Mouse (Mus musculus) stomach, embryonic 15.5 days (tissue): ENCODE data around the gene Washc1. TPM values are rescaled to one million over a fixed set of nuclear protein-coding genes. Genes with fewer than 3 reads are reported as not detected.
"Not testable (repeated sequence)": the region's sequence is repeated elsewhere in the genome, so short reads cannot be mapped to it uniquely, and the experiment has no call there.

Source experiments
- ATAC-seq: fragments of 200-750 bp; cut with Nextera tagmentation; 2 replicates; pipeline ENCODE4 v1.8.0; 2017; ENCODE audit warnings: low read depth, moderate number of reproducible peaks, moderate TSS enrichment; ENCODE audit not compliant: insufficient read depth, low FRiP score
- H3K27ac ChIP-seq: fragments of 300-500 bp; sonication (generic); 2 replicates; pipeline ENCODE4 v1.5.1; 2015; ENCODE audit warnings: mild to moderate bottlenecking, inconsistent platforms
- H3K27me3 ChIP-seq: fragments of 300-500 bp; sonication (generic); replicated peaks from 2 replicates; pipeline ENCODE4 v1.6.1; 2015; ENCODE audit warnings: inconsistent platforms
- H3K36me3 ChIP-seq: fragments of 300-500 bp; sonication (generic); 2 replicates; pipeline ENCODE4 v1.6.1; 2015; ENCODE audit warnings: inconsistent platforms
- H3K4me1 ChIP-seq: fragments of 300-500 bp; sonication (generic); 2 replicates; pipeline ENCODE4 v1.6.1; 2015; ENCODE audit warnings: inconsistent platforms
- H3K4me2 ChIP-seq: fragments of 300-500 bp; sonication (generic); 2 replicates; pipeline ENCODE4 v1.6.1; 2015; ENCODE audit warnings: mild to moderate bottlenecking, inconsistent platforms
- H3K4me3 ChIP-seq: fragments of 300-500 bp; sonication (generic); replicated peaks from 2 replicates; pipeline ENCODE4 v1.5.1; 2015; ENCODE audit warnings: inconsistent platforms
- H3K9ac ChIP-seq: fragments of 300-500 bp; sonication (generic); 2 replicates; pipeline ENCODE4 v1.6.1; 2015; ENCODE audit warnings: inconsistent platforms
- H3K9me3 ChIP-seq: fragments of 300-500 bp; sonication (generic); 2 replicates; pipeline ENCODE4 v1.6.1; 2016; ENCODE audit warnings: inconsistent platforms
- WGBS: fragments of 180-500 bp; shearing (Covaris S2); methylation state at CpG from one replicate; pipeline ENCODE4 v1.1.7; 2015; 5-methylcytosine and 5-hydroxymethylcytosine counted together
- polyA plus RNA-seq: library from polyadenylated mRNA; unstranded; fragments of >200 nt; fragmentation: Nextera tagmentation; extraction: Ambion mirVana; gene quantifications from 2 replicates; pipeline ENCODE4 v1.2.1, GENCODE M21; 2015

The Washc1 gene
- polyA plus RNA-seq, 1 experiment from 2014 or later: 33.3 TPM

DNA sequence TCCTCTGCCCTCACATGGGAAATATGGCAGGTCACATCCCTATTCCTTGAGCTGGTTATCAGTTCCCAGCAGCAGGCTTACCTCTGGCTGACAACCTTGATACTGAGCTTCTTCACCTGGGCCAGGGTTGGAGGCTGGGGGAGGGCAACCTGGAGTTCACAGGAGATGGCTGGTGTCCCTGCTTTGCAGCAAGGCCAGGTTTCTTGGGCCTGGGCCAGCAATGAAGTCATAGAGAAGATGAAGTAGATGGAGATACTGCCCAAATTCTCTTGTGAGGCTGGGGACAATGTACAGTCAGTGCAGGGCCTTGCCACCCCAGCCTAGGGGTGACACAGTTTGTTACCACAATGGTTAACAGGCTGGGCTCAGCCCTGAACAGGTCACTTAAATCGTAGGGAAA, 9.4 kb downstream of the Washc1 start:
- no peaks in the 10 kb centered on the region for H3K9me3 ChIP-seq
- H3K4me3 ChIP-seq: no peak overlapping the region
- no peak overlapping the region for H3K4me2 ChIP-seq
- no peaks in the 10 kb centered on the region for H3K27me3 ChIP-seq
- peaks cover 38% of the 10 kb centered on the region for H3K36me3 ChIP-seq
- 67% methylated on average over 1 of the region's 1 CpGs for WGBS
- H3K9ac ChIP-seq: no peak overlapping the region
- ATAC-seq: no peak
- no peak overlapping the region for H3K27ac ChIP-seq
- no peaks in the 10 kb centered on the region for H3K4me1 ChIP-seq

DNA sequence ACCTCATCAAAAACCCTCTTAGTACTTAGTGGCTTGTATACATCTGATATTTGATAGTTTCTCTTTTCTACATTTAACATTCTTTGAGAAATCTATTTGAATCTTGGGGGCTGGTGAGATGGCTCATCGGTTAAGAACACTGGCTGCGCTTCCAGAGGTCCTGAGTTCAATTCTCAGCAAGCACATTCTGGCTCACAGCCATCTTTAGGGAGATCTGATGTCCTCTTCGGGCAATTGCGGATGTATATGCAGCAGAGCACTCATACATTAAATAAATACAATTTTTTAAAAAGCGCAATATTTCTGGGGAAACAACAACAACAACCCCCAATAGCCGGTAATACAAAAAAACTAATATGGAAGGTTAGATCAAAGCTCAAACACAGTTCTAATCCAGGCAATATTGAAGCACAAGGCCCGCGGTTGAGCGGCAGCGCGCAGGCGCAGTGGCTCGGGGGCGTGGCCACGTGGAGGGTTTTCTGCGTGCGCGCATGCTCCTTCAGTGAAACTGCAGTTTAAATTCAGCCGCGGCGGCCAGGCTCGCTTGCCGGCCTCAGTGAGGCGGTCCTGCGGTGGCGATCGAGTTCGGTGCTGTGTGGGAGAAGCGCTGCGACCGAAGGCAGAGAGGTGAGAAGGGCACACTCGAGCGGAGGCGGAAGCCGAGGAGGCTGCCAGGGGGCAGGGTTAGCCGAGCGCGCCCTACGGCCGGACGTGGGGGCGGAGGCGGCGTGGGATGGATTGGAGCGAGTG, 11.9 kb downstream of the Washc1 start, which contains the start of gene Ddx11:
Ddx11 (plus strand) TSS at position 455 of the 750 bp plus-strand sequence.
- H3K27ac ChIP-seq: peak within 1 kb of the TSS; percentile 95
- H3K4me1 ChIP-seq: no peaks in the 10 kb centered on the region
- 4% methylated on average over 45 of the region's 45 CpGs for WGBS
- peak within 1 kb of the TSS; percentile 78 for H3K4me2 ChIP-seq
- peak within 1 kb of the TSS; percentile 81 for H3K4me3 ChIP-seq
- H3K36me3 ChIP-seq: peaks cover 25% of the 10 kb centered on the region
- no peaks in the 10 kb centered on the region for H3K9me3 ChIP-seq
- H3K27me3 ChIP-seq: no peaks in the 10 kb centered on the region
- peak within 1 kb of the TSS; percentile 74 for H3K9ac ChIP-seq
- ATAC-seq: peak; percentile 81

DNA sequence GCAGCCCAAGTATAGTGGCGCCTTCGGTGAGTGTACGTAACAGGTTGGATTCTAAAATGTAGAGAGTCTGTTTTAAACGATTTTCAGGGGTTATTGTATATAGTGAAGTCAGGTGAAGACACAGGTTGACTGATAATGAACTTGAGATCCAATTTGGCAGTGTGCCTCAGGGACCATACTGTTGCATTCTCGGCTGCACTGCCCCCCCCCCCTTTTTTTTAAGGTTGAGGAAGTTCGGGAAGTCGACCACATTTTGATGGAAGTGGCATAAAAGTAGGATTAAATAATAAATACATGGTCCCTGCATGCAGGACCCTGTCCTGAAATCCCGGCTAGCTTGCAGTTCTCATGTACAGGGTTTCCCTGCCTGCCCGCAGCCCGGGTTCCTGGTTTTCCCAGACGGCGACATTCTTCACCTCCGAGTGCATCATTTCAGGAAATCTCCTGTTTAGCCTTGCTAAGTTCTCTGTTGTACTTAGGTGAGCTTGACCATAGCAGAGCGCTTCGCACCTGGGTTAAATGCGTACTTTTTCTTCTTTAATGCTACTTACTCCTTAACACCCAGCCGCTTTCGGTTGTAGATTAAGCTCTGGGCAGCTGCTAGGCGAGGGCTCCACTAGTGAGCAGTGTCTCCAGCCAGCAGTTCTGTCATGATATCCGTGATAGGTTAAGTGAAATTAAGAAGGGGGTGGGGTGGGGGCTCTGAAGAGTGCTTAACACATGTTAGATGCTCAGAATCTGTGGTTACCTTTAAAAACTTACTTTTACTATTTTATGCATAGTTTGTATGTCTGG, 12.7 kb downstream of the Washc1 start:
- Histone ChIP-seq H3K9me3 (no peaks in the 10 kb centered on the region), H3K9ac (peak overlapping the region; percentile 74), H3K27me3 (no peaks in the 10 kb centered on the region), H3K36me3 (peaks cover 18% of the 10 kb centered on the region), H3K4me1 (no peaks in the 10 kb centered on the region), H3K27ac (peak overlapping the region; percentile 95), H3K4me2 (peak overlapping the region; percentile 78), H3K4me3 (peak overlapping the region; percentile 81)
- peak; percentile 4; the same call in 1 of the 2 replicates for ATAC-seq
- WGBS: under 1% methylated on average over 20 of the region's 20 CpGs

DNA sequence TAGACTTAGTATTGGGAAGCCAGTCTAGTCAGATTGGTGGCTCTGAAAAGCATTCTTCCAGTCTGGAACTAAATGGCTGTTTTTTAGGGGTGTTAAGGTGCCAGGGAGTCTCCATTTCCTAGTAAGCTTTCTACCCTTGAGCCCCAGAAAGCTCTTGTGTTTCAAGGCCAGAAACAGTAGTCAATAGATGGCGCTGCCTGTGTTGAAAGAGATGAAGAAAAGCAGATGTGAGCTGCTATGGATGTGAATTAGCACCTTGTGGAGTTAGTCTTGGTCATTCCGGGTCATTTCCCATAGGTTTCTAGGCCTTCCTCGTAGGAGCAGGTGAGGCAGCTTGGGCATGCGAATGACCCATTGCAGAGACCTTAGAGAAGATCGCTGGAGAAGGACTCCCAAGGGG, 13.9 kb downstream of the Washc1 start:
- no peak overlapping the region for H3K27ac ChIP-seq
- H3K9ac ChIP-seq: no peak overlapping the region
- H3K4me1 ChIP-seq: no peaks in the 10 kb centered on the region
- no peak overlapping the region for H3K4me2 ChIP-seq
- H3K27me3 ChIP-seq: no peaks in the 10 kb centered on the region
- H3K9me3 ChIP-seq: no peaks in the 10 kb centered on the region
- WGBS: 69% methylated on average over 5 of the region's 5 CpGs
- peaks cover 16% of the 10 kb centered on the region; the same call in 1 of the 2 replicates for H3K36me3 ChIP-seq
- H3K4me3 ChIP-seq: no peak overlapping the region
- ATAC-seq: no peak

DNA sequence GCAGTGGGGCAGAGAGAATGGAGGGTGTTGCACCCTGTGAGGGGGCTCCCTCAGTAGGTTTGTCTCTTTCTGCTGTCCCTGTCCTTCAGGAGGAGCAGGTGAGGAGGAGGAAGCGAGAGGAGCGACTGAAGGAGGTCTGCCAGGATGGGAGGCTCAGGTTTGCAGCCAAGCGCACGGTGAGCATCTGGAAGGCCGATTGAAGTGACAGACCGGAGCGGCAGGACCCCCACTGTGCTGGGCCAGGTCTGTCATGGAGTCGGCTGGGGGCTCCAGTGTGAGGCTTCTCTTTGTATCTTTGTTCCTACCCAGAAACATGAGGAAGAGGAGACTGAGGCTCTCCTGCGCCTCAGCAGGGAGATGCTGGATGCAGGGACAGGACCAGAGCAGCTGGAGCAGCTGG, 19.0 kb downstream of the Washc1 start:
- H3K27ac ChIP-seq: no peak overlapping the region
- H3K9ac ChIP-seq: no peak overlapping the region
- H3K9me3 ChIP-seq: no peaks in the 10 kb centered on the region
- 90% methylated on average over 9 of the region's 9 CpGs for WGBS
- no peak overlapping the region for H3K4me3 ChIP-seq
- ATAC-seq: no peak
- no peak overlapping the region for H3K4me2 ChIP-seq
- no peaks in the 10 kb centered on the region for H3K4me1 ChIP-seq
- peaks cover 54% of the 10 kb centered on the region for H3K36me3 ChIP-seq
- no peaks in the 10 kb centered on the region for H3K27me3 ChIP-seq

DNA sequence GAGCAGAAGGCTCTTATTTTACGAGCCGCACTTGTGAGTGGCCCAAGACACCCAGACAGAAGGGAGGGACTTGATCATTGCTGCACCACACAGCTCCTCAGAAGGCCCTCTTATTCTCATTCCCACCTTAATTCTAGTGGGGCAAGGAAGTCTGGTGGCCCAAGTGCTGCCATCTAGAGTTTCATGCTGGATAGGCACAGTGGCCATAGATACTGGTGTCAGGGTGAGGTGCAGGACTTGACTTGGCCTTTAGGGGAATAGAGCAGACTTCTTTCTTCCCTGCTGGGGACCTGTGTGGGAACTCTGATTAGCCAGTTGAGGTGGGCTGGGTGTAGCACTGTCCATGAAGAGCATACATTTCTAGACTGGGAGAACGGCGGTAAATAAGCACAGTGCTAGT, 19.9 kb downstream of the Washc1 start:
- H3K4me3 ChIP-seq: no peak overlapping the region
- no peak overlapping the region for H3K4me2 ChIP-seq
- no peak overlapping the region for H3K27ac ChIP-seq
- peaks cover 56% of the 10 kb centered on the region for H3K36me3 ChIP-seq
- H3K27me3 ChIP-seq: no peaks in the 10 kb centered on the region
- no peaks in the 10 kb centered on the region for H3K4me1 ChIP-seq
- 94% methylated on average over 4 of the region's 4 CpGs for WGBS
- no peaks in the 10 kb centered on the region for H3K9me3 ChIP-seq
- H3K9ac ChIP-seq: no peak overlapping the region
- no peak for ATAC-seq

DNA sequence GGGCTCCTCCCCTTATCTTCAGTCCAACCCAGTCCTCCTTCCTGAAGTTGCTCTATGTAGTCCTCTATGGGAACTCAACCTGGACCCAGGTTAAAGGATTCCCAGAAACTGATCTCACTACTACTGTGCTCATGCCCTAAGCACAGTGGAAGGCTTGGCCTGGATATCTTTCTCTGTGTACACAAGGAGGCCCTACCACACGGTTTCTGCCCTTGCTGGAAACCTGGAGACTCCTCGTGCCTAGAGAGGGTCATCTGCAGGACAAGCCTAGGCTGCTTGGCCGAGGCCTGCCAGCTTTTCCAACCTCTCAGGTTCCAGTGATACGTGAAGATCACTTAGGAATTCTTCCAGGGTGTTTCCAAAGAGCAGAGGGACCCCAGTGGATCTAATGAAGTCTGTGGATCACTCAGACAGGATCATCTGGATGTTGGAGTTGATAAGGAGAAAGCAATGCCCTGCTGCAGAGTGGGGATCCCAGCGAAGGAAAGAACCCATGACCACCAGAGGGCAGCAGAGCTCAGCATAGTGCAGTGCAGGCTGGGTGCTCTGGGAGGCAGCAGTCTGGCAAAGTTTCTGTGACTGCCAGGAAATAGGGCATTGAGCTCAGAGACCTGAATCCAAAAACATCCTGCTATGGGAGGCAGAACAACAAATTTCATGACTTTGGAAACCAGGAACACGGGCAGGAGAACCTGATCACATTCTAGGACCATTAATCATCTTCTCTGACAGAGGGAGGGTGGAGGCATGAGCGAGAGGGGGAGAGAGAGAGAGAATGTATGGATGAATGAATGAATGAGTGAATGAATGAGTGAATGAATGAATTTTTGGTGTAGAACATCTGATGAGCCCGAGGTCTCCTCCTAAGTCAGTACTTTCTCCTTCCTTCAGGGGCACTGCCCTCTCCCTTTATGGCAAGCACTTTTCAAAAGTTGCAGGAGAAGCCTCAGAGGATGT, 41.6 kb downstream of the Washc1 start:
- H3K27ac ChIP-seq, H3K4me3 ChIP-seq, H3K4me1 ChIP-seq, H3K4me2 ChIP-seq, H3K9me3 ChIP-seq, H3K27me3 ChIP-seq, H3K9ac ChIP-seq: not testable (repeated sequence)
- ATAC-seq: peak; percentile 65; the same call in 1 of the 2 replicates
- 66% methylated on average over 6 of the region's 8 CpGs for WGBS
- H3K36me3 ChIP-seq: peaks cover 23% of the 10 kb centered on the region

DNA sequence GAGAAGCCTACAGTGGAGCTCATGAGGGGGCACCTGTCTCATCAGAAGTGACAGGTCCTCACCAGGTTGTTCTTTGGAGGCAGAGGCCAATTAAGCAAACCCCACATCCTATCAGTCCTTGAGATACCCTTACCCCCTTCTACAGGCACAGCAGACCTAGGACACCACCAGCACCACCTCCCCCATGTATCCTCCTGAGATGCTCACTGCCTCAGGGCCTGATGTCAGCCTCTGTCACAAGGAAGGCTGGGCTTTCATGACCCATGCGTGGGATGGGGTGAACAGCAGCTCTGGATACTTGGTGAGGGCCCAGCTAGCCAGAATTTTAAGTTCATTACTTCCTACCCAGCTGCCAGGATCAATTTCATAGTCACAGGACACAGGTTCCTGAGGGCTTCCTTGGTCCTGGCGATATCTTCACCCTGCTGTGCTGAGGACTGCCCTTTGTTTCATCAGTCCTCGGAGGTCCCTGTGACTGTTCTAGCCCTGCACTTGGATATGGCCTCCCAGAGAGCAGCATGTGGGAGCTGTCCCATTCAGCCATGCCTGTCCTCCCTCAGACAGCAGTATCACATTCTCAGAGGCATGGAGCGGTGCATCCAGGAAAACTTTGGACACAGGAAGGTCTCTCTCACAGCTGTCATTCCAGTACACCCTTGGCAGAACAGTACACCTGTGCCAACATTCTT, 42.5 kb downstream of the Washc1 start:
- 92% methylated on average over 4 of the region's 4 CpGs for WGBS
- H3K4me1 ChIP-seq, H3K27me3 ChIP-seq, ATAC-seq, H3K4me2 ChIP-seq, H3K9ac ChIP-seq, H3K9me3 ChIP-seq, H3K4me3 ChIP-seq, H3K27ac ChIP-seq: not testable (repeated sequence)
- H3K36me3 ChIP-seq: peaks cover 14% of the 10 kb centered on the region; the same call in 1 of the 2 replicates

DNA sequence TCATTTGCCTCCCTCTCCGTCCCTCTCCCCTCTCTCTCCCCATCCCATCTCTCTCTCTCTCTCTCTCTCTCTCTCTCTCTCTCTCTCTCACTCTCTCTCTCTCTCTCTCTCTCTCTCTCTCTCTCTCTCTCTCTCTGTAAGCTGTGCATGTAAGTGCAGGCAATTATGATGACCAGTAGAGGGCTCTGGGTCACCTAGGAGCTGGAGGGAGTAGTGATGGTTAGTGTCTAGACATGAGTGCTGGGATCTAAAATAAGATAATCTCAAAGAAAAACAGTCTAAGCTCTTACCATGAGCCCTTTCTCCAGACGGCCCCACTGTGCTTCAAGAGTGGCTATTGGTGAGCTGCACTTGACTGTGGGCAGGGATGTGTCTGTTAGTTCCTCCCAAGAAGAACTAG, 43.5 kb downstream of the Washc1 start:
- Histone ChIP-seq H3K9ac (no peak overlapping the region), H3K4me3 (no peak overlapping the region), H3K27ac (no peak overlapping the region), H3K4me2 (no peak overlapping the region), H3K9me3 (no peaks in the 10 kb centered on the region), H3K27me3 (no peaks in the 10 kb centered on the region), H3K4me1 (no peaks in the 10 kb centered on the region), H3K36me3 (0 out of 2 replicates have a peak, but pooled peaks cover 6% of the 10 kb centered on the region)
- 89% methylated on average over 2 of the region's 2 CpGs for WGBS
- ATAC-seq: no peak

DNA sequence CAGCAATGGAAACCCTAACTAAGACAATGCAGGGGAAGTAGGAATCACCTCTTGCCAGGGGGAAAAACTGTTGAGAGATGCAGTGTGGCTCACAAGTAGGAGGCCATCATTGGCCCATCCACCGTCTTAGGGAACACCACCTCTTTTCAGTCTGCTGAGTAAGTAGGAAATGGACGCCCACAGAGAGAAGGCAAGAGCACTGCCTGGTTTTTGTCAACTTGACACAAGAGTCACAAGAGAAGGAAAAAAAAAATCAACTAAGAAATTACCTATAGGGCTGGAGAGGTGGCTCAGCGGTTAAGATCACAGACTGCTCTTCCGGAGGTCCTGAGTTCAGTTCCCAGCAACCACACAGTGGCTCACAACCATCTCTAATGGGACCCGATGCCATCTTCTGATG, 46.9 kb downstream of the Washc1 start:
- no peaks in the 10 kb centered on the region for H3K27me3 ChIP-seq
- 83% methylated on average over 5 of the region's 5 CpGs for WGBS
- no peak overlapping the region for H3K4me2 ChIP-seq
- no peaks in the 10 kb centered on the region for H3K9me3 ChIP-seq
- no peak overlapping the region for H3K27ac ChIP-seq
- H3K4me1 ChIP-seq: no peaks in the 10 kb centered on the region
- no peaks in the 10 kb centered on the region for H3K36me3 ChIP-seq
- no peak overlapping the region for H3K9ac ChIP-seq
- ATAC-seq: no peak
- H3K4me3 ChIP-seq: no peak overlapping the region

DNA sequence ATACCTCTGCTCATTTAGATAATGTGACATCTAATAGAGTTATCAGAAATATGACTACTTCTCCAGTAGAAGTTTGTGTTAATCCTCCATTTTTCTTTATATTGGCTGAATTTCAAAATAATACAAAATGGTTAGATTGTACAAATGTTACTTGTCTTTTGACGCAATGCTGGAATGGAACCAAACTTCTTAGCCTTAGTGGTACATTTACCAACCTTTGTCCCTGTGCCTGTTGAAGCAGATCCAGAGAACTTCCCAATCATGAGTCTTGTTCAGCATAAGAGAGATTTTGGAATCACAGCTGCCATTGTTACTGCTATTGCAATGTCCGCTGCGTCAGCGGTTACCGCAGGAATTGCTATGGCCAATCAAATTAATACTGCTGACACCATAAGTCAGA, 55.8 kb downstream of the Washc1 start:
- not testable (repeated sequence) for H3K4me2 ChIP-seq, H3K27me3 ChIP-seq, H3K9me3 ChIP-seq, H3K4me3 ChIP-seq, H3K27ac ChIP-seq, ATAC-seq, H3K9ac ChIP-seq, H3K4me1 ChIP-seq, H3K36me3 ChIP-seq
- WGBS: 91% methylated on average over 5 of the region's 5 CpGs
